Mouse (Mus musculus) adrenal gland, postnatal 25 days (tissue): ENCODE measurements around the gene Neto2. TPM values are rescaled to one million over a fixed set of nuclear protein-coding genes. Genes with fewer than 3 reads are reported as not detected.

Source experiments
- DNase-seq: peaks from one replicate; pipeline ENCODE4 v3.0.0; 2021; ENCODE audit warnings: mixed read lengths
- microRNA-seq, 2 experiments: library from miRNA; unstranded; fragments of <30 nt; microRNA quantifications; one replicate each; pipeline ENCODE4 v1.2.0; 2021
- total RNA-seq: library from RNA; stranded (reverse); gene quantifications from 2 replicates; pipeline ENCODE4 v1.2.3, GENCODE M21; 2021

Gene Neto2
- total RNA-seq, 1 experiment from 2014 or later: 3.9 TPM

DNA sequence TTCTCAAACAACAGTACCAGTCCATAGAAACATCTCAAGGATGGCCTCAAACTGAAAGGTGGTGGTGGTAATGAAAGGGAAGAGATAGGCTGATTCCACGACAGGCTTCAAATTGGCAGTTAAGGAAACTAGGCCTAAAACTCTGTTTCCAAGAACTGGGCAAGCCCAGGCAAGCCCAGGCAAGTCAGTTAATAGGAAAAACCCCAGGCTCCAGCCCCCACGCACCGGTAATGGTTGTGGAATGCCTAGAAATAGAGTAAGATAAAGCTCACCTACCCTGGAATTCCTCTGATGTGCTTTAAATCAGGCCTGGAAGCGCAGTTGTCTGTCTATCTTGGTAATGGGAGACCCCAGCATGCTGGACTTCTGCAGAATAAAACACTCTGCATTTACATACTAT is 98.0 kb downstream of the Neto2 start:
- DNase-seq: no peak

DNA sequence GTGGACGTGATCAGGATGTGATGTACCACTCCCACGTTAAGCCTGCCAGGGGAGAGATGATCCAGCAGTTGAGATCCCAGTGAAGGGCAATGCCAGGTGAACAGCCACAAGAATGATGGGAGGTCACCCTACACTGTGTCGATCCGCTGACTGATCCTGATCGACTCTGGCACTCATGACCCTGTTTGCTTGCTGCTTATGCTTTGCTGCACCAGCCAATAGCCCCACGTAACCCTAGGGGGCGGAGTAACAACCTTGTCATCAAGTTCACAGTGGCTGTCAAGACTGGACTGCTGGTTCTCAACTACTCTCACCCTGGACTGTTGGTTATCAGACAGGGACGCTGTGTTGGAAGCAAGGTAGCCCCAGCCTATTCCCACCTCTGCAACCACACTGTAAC is 99.0 kb downstream of the Neto2 start:
- DNase-seq: no peak

DNA sequence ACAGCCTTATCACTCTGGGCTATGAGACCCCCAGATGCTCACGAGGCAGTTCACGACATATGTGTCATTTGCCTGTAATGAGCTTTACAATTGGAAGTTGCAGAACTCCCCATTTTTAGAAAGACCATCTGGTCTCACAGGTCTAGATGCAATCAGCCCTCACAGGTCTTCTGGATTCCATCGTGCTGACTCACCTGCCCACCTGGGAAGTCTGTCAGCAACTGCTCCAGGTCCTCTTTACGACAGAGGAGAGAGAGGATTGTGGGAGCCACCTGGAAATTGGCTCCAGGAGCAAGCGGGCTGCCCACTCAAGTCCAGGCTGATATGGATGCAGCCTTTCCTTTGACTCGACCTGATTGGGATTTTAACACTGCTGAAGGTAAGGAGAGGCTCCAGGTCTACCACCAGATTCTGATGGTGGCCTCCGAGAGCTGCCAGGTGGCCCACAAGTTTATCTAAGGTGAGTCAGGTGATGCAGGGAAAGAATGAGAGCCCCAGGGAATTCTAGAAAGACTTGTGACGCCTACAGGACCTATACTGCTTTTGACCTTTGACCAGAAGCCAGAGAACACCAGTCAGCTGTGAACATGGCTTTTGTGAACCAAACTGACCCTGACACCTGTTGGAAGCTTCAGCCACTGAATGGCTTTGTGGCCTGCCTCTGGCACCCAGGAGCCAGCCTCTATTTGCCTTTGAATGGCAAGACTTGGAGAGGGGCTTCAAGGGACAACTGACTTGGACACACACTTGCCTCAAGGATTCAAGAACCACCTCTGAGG is 103.1 kb downstream of the Neto2 start:
- DNase-seq: no peak

DNA sequence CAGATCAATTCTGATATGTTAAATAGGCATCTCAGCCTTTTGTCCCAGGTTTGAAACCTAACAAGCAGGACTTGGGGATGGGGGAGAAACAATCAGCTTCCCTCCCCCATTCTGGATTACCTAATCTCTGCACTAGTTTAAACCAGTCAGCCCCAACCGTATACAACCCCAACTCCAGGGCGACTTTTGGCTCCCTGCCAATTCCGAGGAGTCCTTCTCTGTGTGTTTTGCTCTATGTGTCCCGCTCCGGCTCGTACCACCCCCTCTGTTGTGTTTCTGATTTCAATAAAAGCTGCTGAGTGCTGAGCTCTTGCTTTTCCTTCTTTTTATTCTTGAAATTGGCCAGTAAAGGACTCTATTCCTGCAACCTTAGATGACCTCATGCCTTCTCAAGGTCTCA is 105.3 kb downstream of the Neto2 start:
- DNase-seq: peak; percentile 15

DNA sequence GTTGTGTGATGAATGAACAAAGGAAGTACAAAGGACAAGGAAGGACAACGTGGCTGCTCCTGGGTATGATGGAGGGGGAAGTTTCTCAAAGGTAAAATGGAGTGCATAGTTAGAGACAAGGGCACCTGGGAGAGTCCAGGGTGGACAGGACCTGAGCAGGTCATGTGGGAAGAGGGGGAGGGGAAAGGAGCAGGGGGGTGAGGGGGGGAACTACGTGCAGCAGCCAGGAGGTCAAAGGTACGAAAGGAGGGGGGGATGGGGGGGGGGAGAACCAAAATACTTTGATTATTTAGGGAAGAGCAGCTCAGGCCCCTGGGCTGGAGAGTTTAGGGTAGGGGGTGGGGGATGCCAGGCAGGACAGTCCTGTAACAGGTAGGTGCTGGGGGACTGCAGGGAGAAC is 105.7 kb downstream of the Neto2 start:
- no peak for DNase-seq

DNA sequence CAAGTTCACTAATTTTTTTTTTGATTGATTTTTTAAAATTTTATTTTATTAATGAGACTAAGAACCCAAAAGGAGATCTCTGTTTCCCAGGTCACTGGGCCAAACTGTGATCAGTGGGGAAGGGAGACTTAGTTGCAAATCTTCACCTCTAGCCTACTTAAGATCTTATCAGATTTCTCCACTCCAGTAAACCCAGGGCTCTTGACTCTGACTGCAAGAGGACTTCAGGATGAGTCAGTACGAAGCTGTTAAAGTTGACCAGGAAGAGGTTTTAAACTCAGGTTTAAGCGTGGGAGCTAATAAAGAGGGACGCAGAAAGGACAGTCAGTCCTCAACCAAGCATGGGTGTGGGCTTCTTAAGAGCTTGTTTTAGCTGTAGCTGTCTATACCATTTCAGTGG is 107.4 kb downstream of the Neto2 start:
- DNase-seq: no peak

DNA sequence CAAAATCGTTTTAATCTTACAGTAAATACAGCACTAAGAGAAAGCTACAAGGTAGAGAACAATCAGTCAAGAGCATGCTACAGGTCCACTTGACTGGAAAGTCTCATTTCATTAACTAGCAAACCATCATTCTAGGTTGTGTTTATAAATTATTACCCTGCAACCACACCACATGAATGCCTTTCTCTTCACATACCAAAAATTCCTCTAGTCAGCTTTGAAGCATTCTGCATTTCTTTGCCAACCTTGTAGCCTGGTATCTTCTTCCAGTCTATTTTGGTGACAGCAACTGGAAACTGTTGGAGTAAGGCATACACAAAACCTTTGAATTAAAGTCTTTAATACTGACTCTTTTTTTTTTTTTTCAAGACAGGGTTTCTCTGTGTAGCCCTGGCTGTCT is 109.2 kb downstream of the Neto2 start:
- DNase-seq: no peak

DNA sequence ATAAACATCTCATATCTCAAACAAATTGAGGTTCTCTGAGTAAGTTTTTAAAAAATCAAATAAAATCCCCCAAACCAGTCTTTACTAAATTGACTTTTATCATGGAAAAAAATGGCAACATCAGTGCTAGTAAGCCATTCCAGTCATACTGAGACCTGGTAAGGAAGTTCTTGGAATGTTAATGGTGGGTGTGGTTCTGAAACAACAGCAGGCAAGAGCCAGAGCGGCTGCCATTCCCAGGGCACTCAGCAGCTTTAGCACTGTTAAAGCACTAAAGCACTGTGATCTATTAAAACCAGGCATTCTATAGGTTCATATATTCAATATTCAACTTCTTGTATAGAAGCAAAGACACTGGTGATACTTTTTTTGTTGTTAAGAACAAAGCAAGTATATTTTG is 110.5 kb downstream of the Neto2 start:
- no peak for DNase-seq

DNA sequence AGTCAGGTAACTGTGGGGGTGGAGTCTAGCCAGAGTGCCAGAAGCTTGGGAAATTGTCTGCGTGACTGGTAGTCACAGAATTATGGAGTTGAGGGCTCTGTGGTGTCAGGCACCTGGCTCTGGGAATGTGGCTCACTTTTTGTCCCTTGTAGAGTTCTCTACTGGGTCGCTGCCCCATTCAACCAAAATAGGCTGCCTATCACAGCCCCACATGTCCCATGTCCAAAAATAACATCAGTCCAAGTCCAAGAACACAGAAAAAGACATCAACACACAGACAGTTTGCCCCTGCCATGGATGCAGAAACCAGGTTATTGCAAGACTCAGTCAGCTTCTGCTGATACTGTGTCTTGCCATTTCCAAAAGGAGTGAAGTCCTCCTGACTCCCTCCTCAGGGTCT is 112.1 kb downstream of the Neto2 start:
- DNase-seq: no peak

Small RNA genes lying within 50 kb of the gene (microRNA-seq; reads per million reads assigned to microRNA genes)
- 0 reads per million in 2 experiments for gene Mir8109

Other genes with a start within 250 kb of the Neto2 start
- gene Gpt2, start 208.3 kb downstream of the Neto2 start, total RNA-seq: 233 and 253 TPM in 2 replicates
- gene Dnaja2, start 145.6 kb downstream of the Neto2 start, total RNA-seq: 140 and 166 TPM in 2 replicates
- gene Itfg1, start 140.0 kb upstream of the Neto2 start, total RNA-seq: 68.1 and 70.8 TPM in 2 replicates
- gene Phkb, start 140.0 kb upstream of the Neto2 start, total RNA-seq: 60.5 and 61.2 TPM in 2 replicates